ENCODE assay signal across 9 mouse cellular contexts in genomic region chr14:76623371-76623988, GRCm38 (mm10).
A peak's percentile ranks its signal among the peaks of the same experiment; 100 is the strongest.
DNase-seq lines count a peak whose midpoint lies in the region; ATAC-seq and TF ChIP-seq lines count a peak whose summit lies in the region.
"Had no signal": no experiment of that assay in that cellular context is flagged by ENCODE, and none has a peak within 500 bp of the region (broad histone marks: within the 10 kb centered on the region; RNA-seq: fewer than 3 reads in every experiment).

No protein-coding gene starts in this region.

- 29% methylated on average over 10 of the region's 10 CpGs for WGBS in heart, embryonic 16.5 days
- WGBS in embryonic facial prominence, embryonic 14.5 days = 26% methylated on average over 10 of the region's 10 CpGs
- WGBS in limb, embryonic 12.5 days = 10% methylated on average over 10 of the region's 10 CpGs
- WGBS in midbrain, postnatal 0 days = 37% methylated on average over 10 of the region's 10 CpGs

- no peak overlapping the region for H3K4me3 ChIP-seq in heart, embryonic 16.5 days (ENCODE audit: low read length)
- H3K4me3 ChIP-seq in embryonic facial prominence, embryonic 14.5 days (ENCODE audit: low read depth, low read length) = no peak overlapping the region
- no peak overlapping the region for H3K4me3 ChIP-seq in limb, embryonic 12.5 days (replicated peaks)
- H3K4me3 ChIP-seq in midbrain, postnatal 0 days (ENCODE audit: low read depth, low read length) = no peak overlapping the region
- H3K4me3 ChIP-seq: liver, embryonic 13.5 days had no signal

- H3K4me2 ChIP-seq in heart, embryonic 16.5 days (ENCODE audit: low read depth, low read length) = 0 out of 2 replicates have a peak overlapping the region, but pooled peaks have one; percentile 14
- H3K4me2 ChIP-seq in embryonic facial prominence, embryonic 14.5 days (ENCODE audit: low read depth, low read length) = peak overlapping the region; percentile 31; the same call in 1 of the 2 replicates
- peak overlapping the region; percentile 25; the same call in 1 of the 2 replicates for H3K4me2 ChIP-seq in limb, embryonic 12.5 days
- 0 out of 2 replicates have a peak overlapping the region, but pooled peaks have one; percentile 3 for H3K4me2 ChIP-seq in midbrain, postnatal 0 days (ENCODE audit: low read depth, low read length, poor library complexity, severe bottlenecking)
- H3K4me2 ChIP-seq: liver, embryonic 13.5 days had no signal

- intact Hi-C loops in heart, postnatal 10 days (cut with DNase I) = no loop called here

- H3K27ac ChIP-seq in heart, embryonic 16.5 days (ENCODE audit: low read length) = peak overlapping the region; percentile 64
- H3K27ac ChIP-seq in embryonic facial prominence, embryonic 14.5 days (replicated peaks; ENCODE audit: low read depth, low read length) = peak overlapping the region; percentile 61
- peak overlapping the region; percentile 91 for H3K27ac ChIP-seq in limb, embryonic 12.5 days
- 0 out of 2 replicates have a peak overlapping the region, but pooled peaks have one; percentile 55 for H3K27ac ChIP-seq in midbrain, postnatal 0 days (ENCODE audit: low read depth, low read length)
- H3K27ac ChIP-seq: liver, embryonic 13.5 days had no signal

- H3K36me3 ChIP-seq in heart, embryonic 16.5 days (ENCODE audit: control insufficient read depth, insufficient read depth) = no peaks in the 10 kb centered on the region
- no peaks in the 10 kb centered on the region for H3K36me3 ChIP-seq in embryonic facial prominence, embryonic 14.5 days (ENCODE audit: control insufficient read depth, insufficient read depth, low read length)
- H3K36me3 ChIP-seq in limb, embryonic 12.5 days = no peaks in the 10 kb centered on the region
- no peaks in the 10 kb centered on the region for H3K36me3 ChIP-seq in midbrain, postnatal 0 days (ENCODE audit: insufficient read depth, low read length)
- H3K36me3 ChIP-seq: liver, embryonic 13.5 days had no signal

- H3K4me1 ChIP-seq in heart, embryonic 16.5 days (ENCODE audit: control insufficient read depth, insufficient read depth, low read length) = peaks cover 35% of the 10 kb centered on the region
- H3K4me1 ChIP-seq in embryonic facial prominence, embryonic 14.5 days (ENCODE audit: control insufficient read depth, insufficient read depth, low read length) = peaks cover 48% of the 10 kb centered on the region
- H3K4me1 ChIP-seq in limb, embryonic 12.5 days (replicated peaks) = peaks cover 56% of the 10 kb centered on the region
- peaks cover 23% of the 10 kb centered on the region for H3K4me1 ChIP-seq in midbrain, postnatal 0 days (ENCODE audit: insufficient read depth, low read length)

- H3K27me3 ChIP-seq in heart, embryonic 16.5 days (ENCODE audit: control insufficient read depth, insufficient read depth, low read length) = no peaks in the 10 kb centered on the region
- H3K27me3 ChIP-seq in embryonic facial prominence, embryonic 14.5 days (replicated peaks; ENCODE audit: control insufficient read depth, insufficient read depth, low read length) = no peaks in the 10 kb centered on the region
- no peaks in the 10 kb centered on the region for H3K27me3 ChIP-seq in limb, embryonic 12.5 days
- no peaks in the 10 kb centered on the region for H3K27me3 ChIP-seq in midbrain, postnatal 0 days (ENCODE audit: insufficient read depth, low read length)
- H3K27me3 ChIP-seq: liver, embryonic 13.5 days had no signal

- no peak for DNase-seq in heart, postnatal 10 days
- DNase-seq in embryonic facial prominence, embryonic 14.5 days (ENCODE audit: low spot score) = no peak
- no peak for DNase-seq in midbrain, postnatal 0 days (ENCODE audit: low spot score)
- DNase-seq in layer of hippocampus, postnatal 25 days (ENCODE audit: extremely low spot score in 1 of 2, low spot score in 1 of 2) = no peak
- no peak for DNase-seq in right cerebral cortex, postnatal 4 days
- DNase-seq in ovary, adult 18-20 months (ENCODE audit: low spot score) = no peak
- DNase-seq: liver, embryonic 13.5 days had no signal

- ATAC-seq in heart, embryonic 16.5 days (replicated peaks; ENCODE audit: extremely low read depth, insufficient read depth, low FRiP score) = no peak
- no peak for ATAC-seq in embryonic facial prominence, embryonic 14.5 days (ENCODE audit: low read depth)
- no peak for ATAC-seq in limb, embryonic 12.5 days (ENCODE audit: insufficient number of reproducible peaks, insufficient read depth, low FRiP score, low TSS enrichment, low read depth)
- ATAC-seq in midbrain, postnatal 0 days (ENCODE audit: low FRiP score) = no peak

- H3K9ac ChIP-seq in heart, embryonic 16.5 days (ENCODE audit: low read length) = peak overlapping the region; percentile 39; the same call in 1 of the 2 replicates
- no peak overlapping the region for H3K9ac ChIP-seq in embryonic facial prominence, embryonic 14.5 days (ENCODE audit: low read depth, low read length)
- H3K9ac ChIP-seq in limb, embryonic 12.5 days (replicated peaks) = peak overlapping the region; percentile 5; the same call in 1 of the 2 replicates
- H3K9ac ChIP-seq in midbrain, postnatal 0 days (replicated peaks; ENCODE audit: low read length, poor library complexity, severe bottlenecking) = no peak overlapping the region
- H3K9ac ChIP-seq: liver, embryonic 13.5 days had no signal

- TF ChIP-seq CTCF in midbrain, postnatal 0 days (IDR thresholded peaks at IDR 0.05) = no peak

- H3K9me3 ChIP-seq in heart, embryonic 16.5 days (replicated peaks; ENCODE audit: control insufficient read depth, low read length) = no peaks in the 10 kb centered on the region
- no peaks in the 10 kb centered on the region for H3K9me3 ChIP-seq in embryonic facial prominence, embryonic 14.5 days (ENCODE audit: control insufficient read depth, low read length)
- no peaks in the 10 kb centered on the region for H3K9me3 ChIP-seq in limb, embryonic 12.5 days
- H3K9me3 ChIP-seq in midbrain, postnatal 0 days (ENCODE audit: low read length) = no peaks in the 10 kb centered on the region
- H3K9me3 ChIP-seq: liver, embryonic 13.5 days had no signal

Comparison
In these comparisons a context has a peak if more than half of its experiments do, and no peak if none do; other contexts are left out.
1. H3K9ac ChIP-seq: peak in heart, embryonic 16.5 days (single experiment) and limb, embryonic 12.5 days (single experiment); none in embryonic facial prominence, embryonic 14.5 days (single experiment) and midbrain, postnatal 0 days (single experiment).
2. Peak in every context shown above with its lines, with median percentiles within 50 percentile points of each other: H3K27ac ChIP-seq and H3K4me2 ChIP-seq.